Mouse (Mus musculus): Measurements from ENCODE around the gene Clca4a. TPM values are rescaled to one million over a fixed set of nuclear protein-coding genes. Genes with fewer than 3 reads are reported as not detected.

Gene Clca4a
- not detected in 2 replicates for polyA plus RNA-seq (2012; rRNA removed)

GRCm38 (mm10) chr3:144974945-144975344 lies at the start of gene Clca4a:
TSS of gene Clca4a (minus strand) at chr3:144975045.

GRCm38 (mm10) chr3:144932335-144932734 lies 42.5 kb downstream of the Clca4a start, which contains the start of gene Clca4b:
TSS of gene Clca4b (minus strand) at chr3:144932529.

Other genes with a start within 250 kb of the Clca4a start
- 20.6 and 22.9 TPM in 2 replicates for gene Clca3a1, start 214.1 kb downstream of the Clca4a start, polyA plus RNA-seq (2012; rRNA removed)
- not detected in 2 replicates for gene Clca3a2, start 155.6 kb downstream of the Clca4a start, polyA plus RNA-seq (2012; rRNA removed)
- not detected in 2 replicates for gene Clca3b, start 125.7 kb downstream of the Clca4a start, polyA plus RNA-seq (2012; rRNA removed)
- 0.16 TPM in 1 of 2 replicates, not detected in the other for gene Clca4b, start 42.5 kb downstream of the Clca4a start, polyA plus RNA-seq (2012; rRNA removed)
- gene Clca1, start 57.7 kb upstream of the Clca4a start, polyA plus RNA-seq (2012; rRNA removed) = 0.02 and 0.06 TPM in 2 replicates
- not detected in 2 replicates for gene Clca2, start 124.4 kb upstream of the Clca4a start, polyA plus RNA-seq (2012; rRNA removed)
- gene Odf2l, start 143.5 kb upstream of the Clca4a start, polyA plus RNA-seq (2012; rRNA removed) = 5.0 and 5.2 TPM in 2 replicates

Data from liver, embryonic 18 days (tissue).